In genomic region chr5:113974576-113974975, GRCm38 (mm10) we compare ENCODE assay signal across 8 mouse cellular contexts. TPM values are rescaled to one million over a fixed set of nuclear protein-coding genes. Genes with fewer than 3 reads are reported as not detected.
DNase-seq lines count a peak whose midpoint lies in the region; ATAC-seq and TF ChIP-seq lines count a peak whose summit lies in the region.
"Had no signal": no experiment of that assay in that cellular context is flagged by ENCODE, and none has a peak within 500 bp of the region (broad histone marks: within the 10 kb centered on the region; RNA-seq: fewer than 3 reads in every experiment).

No protein-coding gene starts in this region.

- DNase-seq in kidney, adult 2 months: no peak
- DNase-seq in embryonic facial prominence, embryonic 14.5 days (ENCODE audit: low spot score): no peak
- DNase-seq in limb, embryonic 14.5 days (ENCODE audit: low spot score): no peak
- peak; percentile 20 for DNase-seq in midbrain, embryonic 14.5 days
- DNase-seq in urinary bladder, adult 18-20 months (ENCODE audit: low spot score in 2 of 2): no peak
- no peak for DNase-seq in adrenal gland, postnatal 10 days

- TF ChIP-seq CTCF in kidney, adult 2 months (conservative IDR thresholded peaks at IDR 0.05; ENCODE audit: insufficient read depth, insufficient read length, low read depth, low read length): no peak

- no peak overlapping the region for H3K4me3 ChIP-seq in kidney, embryonic 16.5 days (ENCODE audit: low read length)
- H3K4me3 ChIP-seq in kidney, adult 2 months (ENCODE audit: insufficient read depth, low read depth, low read length): no peak overlapping the region
- H3K4me3 ChIP-seq in embryonic facial prominence, embryonic 14.5 days (ENCODE audit: low read depth, low read length): no peak overlapping the region
- H3K4me3 ChIP-seq in limb, embryonic 14.5 days (replicated peaks; ENCODE audit: low read length): no peak overlapping the region
- H3K4me3 ChIP-seq in midbrain, embryonic 14.5 days (replicated peaks; ENCODE audit: low read depth, low read length): no peak overlapping the region
- H3K4me3 ChIP-seq: myocyte had no signal

- 45% methylated on average over 15 of the region's 15 CpGs for WGBS in kidney, embryonic 16.5 days
- 54% methylated on average over 15 of the region's 15 CpGs for WGBS in kidney, adult 2 months
- 52% methylated on average over 15 of the region's 15 CpGs for WGBS in embryonic facial prominence, embryonic 14.5 days
- WGBS in limb, embryonic 14.5 days: 65% methylated on average over 15 of the region's 15 CpGs
- WGBS in midbrain, embryonic 14.5 days: 53% methylated on average over 15 of the region's 15 CpGs

- ATAC-seq in kidney, embryonic 16.5 days (ENCODE audit: low FRiP score, low TSS enrichment): no peak
- no peak for ATAC-seq in embryonic facial prominence, embryonic 14.5 days (ENCODE audit: low read depth)
- no peak for ATAC-seq in limb, embryonic 14.5 days (ENCODE audit: low FRiP score, low read depth)
- no peak for ATAC-seq in midbrain, embryonic 14.5 days (ENCODE audit: low FRiP score, low TSS enrichment)

- peaks cover 7% of the 10 kb centered on the region; the same call in 1 of the 2 replicates for H3K36me3 ChIP-seq in kidney, embryonic 16.5 days (ENCODE audit: insufficient read depth, low read length)
- no peaks in the 10 kb centered on the region for H3K36me3 ChIP-seq in kidney, adult 2 months (ENCODE audit: control insufficient read depth, insufficient read depth, low read length)
- H3K36me3 ChIP-seq in embryonic facial prominence, embryonic 14.5 days (ENCODE audit: control insufficient read depth, insufficient read depth, low read length): peaks cover 17% of the 10 kb centered on the region
- peaks cover 10% of the 10 kb centered on the region for H3K36me3 ChIP-seq in limb, embryonic 14.5 days (ENCODE audit: control insufficient read depth, insufficient read depth, low read length)
- peaks cover 27% of the 10 kb centered on the region for H3K36me3 ChIP-seq in midbrain, embryonic 14.5 days (ENCODE audit: control insufficient read depth, insufficient read depth, low read length)

- peak overlapping the region; percentile 92 for H3K27ac ChIP-seq in kidney, embryonic 16.5 days (ENCODE audit: low read length)
- H3K27ac ChIP-seq in kidney, adult 2 months (ENCODE audit: insufficient read depth, low read depth, low read length): no peak overlapping the region
- H3K27ac ChIP-seq in embryonic facial prominence, embryonic 14.5 days (replicated peaks; ENCODE audit: low read depth, low read length): no peak overlapping the region
- H3K27ac ChIP-seq in limb, embryonic 14.5 days (replicated peaks; ENCODE audit: low read depth, low read length): no peak overlapping the region
- H3K27ac ChIP-seq in midbrain, embryonic 14.5 days (replicated peaks; ENCODE audit: low read depth, low read length): no peak overlapping the region

- no peaks in the 10 kb centered on the region for H3K9me3 ChIP-seq in kidney, embryonic 16.5 days (ENCODE audit: low read length)
- no peaks in the 10 kb centered on the region for H3K9me3 ChIP-seq in embryonic facial prominence, embryonic 14.5 days (ENCODE audit: control insufficient read depth, low read length)
- no peaks in the 10 kb centered on the region for H3K9me3 ChIP-seq in limb, embryonic 14.5 days (ENCODE audit: control insufficient read depth, low read length)
- no peaks in the 10 kb centered on the region for H3K9me3 ChIP-seq in midbrain, embryonic 14.5 days (ENCODE audit: control insufficient read depth, low read length)

- H3K4me1 ChIP-seq in kidney, embryonic 16.5 days (ENCODE audit: insufficient read depth, low read length): peaks cover 51% of the 10 kb centered on the region
- peaks cover 44% of the 10 kb centered on the region for H3K4me1 ChIP-seq in kidney, adult 2 months (ENCODE audit: control insufficient read depth, insufficient read depth, low read length)
- peaks cover 16% of the 10 kb centered on the region for H3K4me1 ChIP-seq in embryonic facial prominence, embryonic 14.5 days (ENCODE audit: control insufficient read depth, insufficient read depth, low read length)
- H3K4me1 ChIP-seq in limb, embryonic 14.5 days (ENCODE audit: control insufficient read depth, insufficient read depth, low read length): peaks cover 11% of the 10 kb centered on the region; the same call in 1 of the 2 replicates
- peaks cover 26% of the 10 kb centered on the region for H3K4me1 ChIP-seq in midbrain, embryonic 14.5 days (ENCODE audit: control insufficient read depth, insufficient read depth, low read length)

- TF ChIP-seq POLR2A in kidney, adult 2 months (IDR thresholded peaks at IDR 0.05; ENCODE audit: low read depth, low read length): no peak
- no peak for TF ChIP-seq POLR2A in limb, embryonic 14.5 days (IDR thresholded peaks at IDR 0.05; ENCODE audit: borderline replicate concordance, extremely low read depth, insufficient read depth, insufficient read length)

- 0 out of 2 replicates have a peak overlapping the region, but pooled peaks have one; percentile 8 for H3K4me2 ChIP-seq in kidney, embryonic 16.5 days (replicated peaks; ENCODE audit: low read depth, low read length)
- 0 out of 2 replicates have a peak overlapping the region, but pooled peaks have one; percentile 1 for H3K4me2 ChIP-seq in embryonic facial prominence, embryonic 14.5 days (ENCODE audit: low read depth, low read length)
- H3K4me2 ChIP-seq in limb, embryonic 14.5 days (replicated peaks; ENCODE audit: low read depth, low read length, severe bottlenecking): 0 out of 2 replicates have a peak overlapping the region, but pooled peaks have one; percentile 1
- no peak overlapping the region for H3K4me2 ChIP-seq in midbrain, embryonic 14.5 days (ENCODE audit: low read length)

- peak overlapping the region; percentile 29; the same call in 1 of the 2 replicates for H3K9ac ChIP-seq in kidney, embryonic 16.5 days (replicated peaks; ENCODE audit: low read length)
- no peak overlapping the region for H3K9ac ChIP-seq in embryonic facial prominence, embryonic 14.5 days (ENCODE audit: low read depth, low read length)
- H3K9ac ChIP-seq in limb, embryonic 14.5 days (ENCODE audit: low read depth, low read length, severe bottlenecking): no peak overlapping the region
- no peak overlapping the region; the same call in 1 of the 2 replicates for H3K9ac ChIP-seq in midbrain, embryonic 14.5 days (replicated peaks; ENCODE audit: low read length)

- H3K27me3 ChIP-seq in kidney, embryonic 16.5 days (ENCODE audit: insufficient read depth, low read length): no peaks in the 10 kb centered on the region
- H3K27me3 ChIP-seq in kidney, adult 2 months (replicated peaks; ENCODE audit: control insufficient read depth, insufficient read depth, low read length): no peaks in the 10 kb centered on the region
- H3K27me3 ChIP-seq in embryonic facial prominence, embryonic 14.5 days (replicated peaks; ENCODE audit: control insufficient read depth, insufficient read depth, low read length): no peaks in the 10 kb centered on the region
- no peaks in the 10 kb centered on the region for H3K27me3 ChIP-seq in limb, embryonic 14.5 days (ENCODE audit: control insufficient read depth, insufficient read depth, low read length)
- H3K27me3 ChIP-seq in midbrain, embryonic 14.5 days (ENCODE audit: control insufficient read depth, insufficient read depth, low read length): no peaks in the 10 kb centered on the region

RNA-seq across cellular contexts. Expression of gene Ssh1, which starts 19.1 kb away (rescaled TPM):
- 15.0 and 16.7 TPM in 2 replicates for polyA plus RNA-seq in kidney, embryonic 16.5 days (2015; fragmentation: Nextera tagmentation; extraction: Ambion mirVana)
- 11.3 and 12.1 TPM in 2 replicates for polyA plus RNA-seq in kidney, adult 2 months (2012; rRNA removed)
- 16.5 and 17.1 TPM in 2 replicates for polyA plus RNA-seq in embryonic facial prominence, embryonic 14.5 days (2014; fragmentation: Nextera tagmentation; extraction: Ambion mirVana)
- polyA plus RNA-seq in limb, embryonic 14.5 days (2012; rRNA removed): 12.0 and 15.6 TPM in 2 replicates
- 21.9 and 24.6 TPM in 2 replicates for polyA plus RNA-seq in limb, embryonic 14.5 days (2014; fragmentation: Nextera tagmentation; extraction: Ambion mirVana)
- 15.5 and 22.4 TPM in 2 replicates for polyA plus RNA-seq in midbrain, embryonic 14.5 days (2014; fragmentation: Nextera tagmentation; extraction: Ambion mirVana)
- total RNA-seq in adrenal gland, postnatal 10 days (2021): 10 to 100 TPM; 14.2 to 20.0 TPM

RNA-seq across cellular contexts. Expression of gene Dao, which starts 28.9 kb away (rescaled TPM):
- 20.4 and 22.5 TPM in 2 replicates for polyA plus RNA-seq in kidney, embryonic 16.5 days (2015; fragmentation: Nextera tagmentation; extraction: Ambion mirVana)
- polyA plus RNA-seq in kidney, adult 2 months (2012; rRNA removed): 369 and 376 TPM in 2 replicates
- not detected in 2 replicates for polyA plus RNA-seq in embryonic facial prominence, embryonic 14.5 days (2014; fragmentation: Nextera tagmentation; extraction: Ambion mirVana)
- 0.05 TPM in 1 of 2 replicates, not detected in the other for polyA plus RNA-seq in limb, embryonic 14.5 days (2012; rRNA removed)
- polyA plus RNA-seq in limb, embryonic 14.5 days (2014; fragmentation: Nextera tagmentation; extraction: Ambion mirVana): not detected in 2 replicates
- polyA plus RNA-seq in midbrain, embryonic 14.5 days (2014; fragmentation: Nextera tagmentation; extraction: Ambion mirVana): not detected in 2 replicates
- total RNA-seq in adrenal gland, postnatal 10 days (2021): not detected
- polyA plus RNA-seq: myocyte had no signal

Comparison
In these comparisons a context has a peak if more than half of its experiments do, and no peak if none do; other contexts are left out.
1. RNA of gene Dao, which starts 28.9 kb away (polyA plus RNA-seq): 369 to 376 TPM in kidney, adult 2 months and 20.4 to 22.5 TPM in kidney, embryonic 16.5 days; 0.05 TPM in limb, embryonic 14.5 days, not detected in embryonic facial prominence, embryonic 14.5 days and not detected in midbrain, embryonic 14.5 days; every median in the first group is over 10 times any median in the second.